Comparison of ENCODE assay signal across 15 mouse cellular contexts in the genomic region with DNA sequence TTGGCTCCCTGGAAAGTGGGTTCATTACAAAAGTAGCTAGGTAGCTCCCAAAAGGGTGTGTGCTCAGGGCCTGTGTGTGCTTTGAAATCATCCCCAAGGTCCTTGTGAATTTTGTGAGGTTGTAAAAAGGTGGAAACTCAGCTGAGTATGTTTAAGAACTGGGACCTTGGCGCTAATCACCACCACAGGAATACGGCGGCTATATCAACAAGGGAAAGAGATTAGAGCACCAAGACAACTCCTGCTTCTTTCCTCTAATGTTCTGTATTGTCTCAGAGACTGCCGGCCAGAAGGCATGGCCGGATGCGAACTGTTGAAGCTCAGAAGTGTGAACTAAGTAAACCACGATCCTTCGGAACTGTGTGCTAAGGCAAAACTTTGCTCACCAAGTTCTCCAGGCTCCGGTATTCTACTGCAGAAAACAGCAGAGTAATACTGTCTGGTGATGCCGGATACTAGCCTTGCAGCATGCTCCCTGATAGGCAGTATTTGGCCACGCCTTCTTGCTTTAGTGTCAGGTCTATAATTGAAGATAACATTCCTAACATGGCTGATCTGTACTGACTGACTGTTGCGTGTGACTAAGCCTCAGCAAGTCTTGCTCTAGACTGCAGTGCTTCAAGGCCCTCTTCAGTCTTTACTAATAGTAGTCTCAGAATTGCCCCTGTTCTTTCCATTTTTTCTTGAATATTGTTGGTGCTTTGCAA. TPM values are rescaled to one million over a fixed set of nuclear protein-coding genes. Genes with fewer than 3 reads are reported as not detected.
A peak's percentile ranks its signal among the peaks of the same experiment; 100 is the strongest.
DNase-seq lines count a peak whose midpoint lies in the region; ATAC-seq and TF ChIP-seq lines count a peak whose summit lies in the region.
"Had no signal": no experiment of that assay in that cellular context is flagged by ENCODE, and none has a peak within 500 bp of the region (broad histone marks: within the 10 kb centered on the region; RNA-seq: fewer than 3 reads in every experiment).

No protein-coding gene starts in this region.

- no peak for DNase-seq in heart, postnatal 36 days
- peak; percentile 82 for DNase-seq in MEL (ENCODE audit: low read depth, low spot score)
- DNase-seq in liver, embryonic 14.5 days (ENCODE audit: low read depth in 3 of 3, low spot score in 3 of 3) = peak; percentile 81 to 85 (median 82)
- DNase-seq in midbrain, embryonic 10.5 days (ENCODE audit: low spot score) = no peak
- DNase-seq in gastrocnemius, adult 8-10 months (ENCODE audit: low spot score in 2 of 2) = no peak
- no peak for DNase-seq in layer of hippocampus, adult 9-10 months (ENCODE audit: low spot score)
- DNase-seq: B cell, adult 2 months; gastrocnemius, postnatal 14 days; kidney, postnatal 14 days; thymus, postnatal 25 days had no signal

- 0 out of 2 replicates have a peak overlapping the region, but pooled peaks have one; percentile 21 for H3K9ac ChIP-seq in heart, embryonic 13.5 days
- H3K9ac ChIP-seq in MEL (ENCODE audit: control insufficient read depth, low read depth, low read length, poor library complexity, severe bottlenecking) = no peak overlapping the region
- H3K9ac ChIP-seq in liver, embryonic 14.5 days (replicated peaks) = peak overlapping the region; percentile 51
- H3K9ac ChIP-seq: hindbrain, embryonic 15.5 days; midbrain, embryonic 12.5 days; neural tube, embryonic 12.5 days had no signal

- no peaks in the 10 kb centered on the region for H3K9me3 ChIP-seq in heart, embryonic 13.5 days
- no peaks in the 10 kb centered on the region for H3K9me3 ChIP-seq in MEL (replicated peaks; ENCODE audit: insufficient read depth, low read length)
- H3K9me3 ChIP-seq in liver, embryonic 14.5 days (ENCODE audit: control insufficient read depth, low read length) = no peaks in the 10 kb centered on the region
- no peaks in the 10 kb centered on the region for H3K9me3 ChIP-seq in midbrain, embryonic 10.5 days (replicated peaks)
- H3K9me3 ChIP-seq: hindbrain, embryonic 15.5 days; midbrain, embryonic 12.5 days; neural tube, embryonic 12.5 days had no signal

- no peak for TF ChIP-seq CTCF in MEL (IDR thresholded peaks at IDR 0.05 in 2 of 3, conservative IDR thresholded peaks at IDR 0.05 in 1 of 3; ENCODE audit: control insufficient read depth in 1 of 3, insufficient read depth in 1 of 3, low read depth in 2 of 3, low read length in 3 of 3, poor library complexity in 1 of 3, severe bottlenecking in 1 of 3)
- no peak for TF ChIP-seq CTCF in liver, embryonic 14.5 days (IDR thresholded peaks at IDR 0.05; ENCODE audit: low read depth)

- peaks cover 73% of the 10 kb centered on the region for H3K79me2 ChIP-seq in MEL (ENCODE audit: control insufficient read depth, insufficient read depth, low read length, poor library complexity)

- 0 out of 2 replicates have a peak, but pooled peaks cover 3% of the 10 kb centered on the region for H3K36me3 ChIP-seq in heart, embryonic 13.5 days
- H3K36me3 ChIP-seq in MEL (ENCODE audit: control insufficient read depth in 1 of 2, insufficient read depth in 2 of 2, low read length in 2 of 2) = peaks cover 35 to 36% of the 10 kb centered on the region in 2 experiments
- no peaks in the 10 kb centered on the region; the same call in 1 of the 2 replicates for H3K36me3 ChIP-seq in liver, embryonic 14.5 days (replicated peaks; ENCODE audit: control insufficient read depth, insufficient read depth, low read depth)
- peaks cover 23% of the 10 kb centered on the region for H3K36me3 ChIP-seq in midbrain, embryonic 10.5 days
- H3K36me3 ChIP-seq: hindbrain, embryonic 15.5 days had no signal

- peak overlapping the region; percentile 46 for H3K27ac ChIP-seq in heart, embryonic 13.5 days (replicated peaks)
- peak overlapping the region; percentile 26; the same call in 1 of the 2 replicates for H3K27ac ChIP-seq in MEL (ENCODE audit: control insufficient read depth, low read depth, low read length)
- peak overlapping the region; percentile 98 for H3K27ac ChIP-seq in liver, embryonic 14.5 days
- H3K27ac ChIP-seq in midbrain, embryonic 10.5 days (replicated peaks) = no peak overlapping the region
- H3K27ac ChIP-seq: hindbrain, embryonic 15.5 days; midbrain, embryonic 12.5 days; neural tube, embryonic 12.5 days had no signal

- H3K4me3 ChIP-seq in heart, embryonic 13.5 days = 0 out of 2 replicates have a peak overlapping the region, but pooled peaks have one; percentile 15
- H3K4me3 ChIP-seq in MEL (ENCODE audit: control insufficient read depth in 1 of 2, insufficient read depth in 1 of 2, low read depth in 2 of 2, low read length in 2 of 2) = 0 out of 4 replicates have a peak overlapping the region, but pooled peaks of 1 of the 2 experiments have one; percentile 3
- peak overlapping the region; percentile 42 to 53 for H3K4me3 ChIP-seq in liver, embryonic 14.5 days (ENCODE audit: insufficient read depth in 1 of 2, low read depth in 2 of 2, low read length in 2 of 2)
- no peak overlapping the region for H3K4me3 ChIP-seq in midbrain, embryonic 10.5 days
- H3K4me3 ChIP-seq: hindbrain, embryonic 15.5 days; midbrain, embryonic 12.5 days; neural tube, embryonic 12.5 days had no signal

- TF ChIP-seq POLR2A in MEL (IDR thresholded peaks at IDR 0.05; ENCODE audit: control insufficient read depth in 1 of 2, insufficient read depth in 1 of 2, low read depth in 1 of 2, low read length in 2 of 2, poor library complexity in 1 of 2) = no peak

- ATAC-seq in heart, embryonic 13.5 days (ENCODE audit: extremely low read depth, insufficient number of reproducible peaks, low FRiP score, low TSS enrichment) = no peak; the same call in 1 of the 2 replicates
- ATAC-seq in erythroblast, adult 5-6 weeks (replicated peaks; ENCODE audit: low FRiP score, poor library complexity, severe bottlenecking) = peak; percentile 98
- ATAC-seq in liver, embryonic 14.5 days (ENCODE audit: insufficient read depth) = peak; percentile 96

- intact Hi-C loops in heart, postnatal 36 days (cut with DNase I) = no loop called here

- H3K4me1 ChIP-seq in heart, embryonic 13.5 days = peaks cover 48% of the 10 kb centered on the region
- peaks cover 24 to 31% of the 10 kb centered on the region in 2 experiments for H3K4me1 ChIP-seq in MEL (ENCODE audit: control insufficient read depth in 1 of 2, insufficient read depth in 2 of 2, low read length in 2 of 2)
- peaks cover 54 to 58% of the 10 kb centered on the region in 2 experiments for H3K4me1 ChIP-seq in liver, embryonic 14.5 days (replicated peaks; ENCODE audit: control insufficient read depth in 2 of 2, insufficient read depth in 2 of 2, low read length in 1 of 2)
- H3K4me1 ChIP-seq in midbrain, embryonic 10.5 days = peaks cover 13% of the 10 kb centered on the region; the same call in 1 of the 2 replicates
- H3K4me1 ChIP-seq: hindbrain, embryonic 15.5 days; midbrain, embryonic 12.5 days; neural tube, embryonic 12.5 days had no signal

- TF ChIP-seq EP300 in MEL (IDR thresholded peaks at IDR 0.05; ENCODE audit: low read depth in 1 of 2, low read length in 2 of 2) = peak in 1 of 2 experiments; percentile 41; a peak in 1 of 4 replicates
- peak; percentile 77 for TF ChIP-seq EP300 in liver, embryonic 14.5 days (IDR thresholded peaks at IDR 0.05; ENCODE audit: low read depth)

- TF ChIP-seq RAD21 in MEL (IDR thresholded peaks at IDR 0.05; ENCODE audit: low read depth, low read length) = no peak

- H3K27me3 ChIP-seq in heart, embryonic 13.5 days (replicated peaks) = no peaks in the 10 kb centered on the region
- H3K27me3 ChIP-seq in MEL (ENCODE audit: control insufficient read depth in 1 of 2, insufficient read depth in 2 of 2, low read length in 2 of 2) = no peaks in the 10 kb centered on the region
- no peaks in the 10 kb centered on the region for H3K27me3 ChIP-seq in liver, embryonic 14.5 days (ENCODE audit: control insufficient read depth, insufficient read depth, low read length)
- H3K27me3 ChIP-seq in midbrain, embryonic 10.5 days (ENCODE audit: low read depth, poor library complexity, severe bottlenecking) = no peaks in the 10 kb centered on the region
- H3K27me3 ChIP-seq: hindbrain, embryonic 15.5 days; midbrain, embryonic 12.5 days; neural tube, embryonic 12.5 days had no signal

- H3K4me2 ChIP-seq in heart, embryonic 13.5 days = peak overlapping the region; percentile 43
- H3K4me2 ChIP-seq in liver, embryonic 14.5 days (ENCODE audit: low read depth) = peak overlapping the region; percentile 59
- H3K4me2 ChIP-seq: hindbrain, embryonic 15.5 days; midbrain, embryonic 12.5 days; neural tube, embryonic 12.5 days had no signal

- 28% methylated on average over 12 of the region's 12 CpGs for WGBS in heart, embryonic 13.5 days
- WGBS in liver, embryonic 14.5 days (ENCODE audit: insufficient replicate concordance) = 27% methylated on average over 12 of the region's 12 CpGs
- 93% methylated on average over 12 of the region's 12 CpGs for WGBS in midbrain, embryonic 10.5 days

TF ChIP-seq in MEL, 35 proteins besides CTCF, POLR2A, EP300 and RAD21 (continues in another document):
- no peak for TF ChIP-seq CHD1 (IDR thresholded peaks at IDR 0.05; ENCODE audit: low read depth, low read length)

RNA-seq across cellular contexts. Expression of a gene that starts 19.5 kb away (rescaled TPM):
- polyA plus RNA-seq in heart, embryonic 13.5 days (2015; fragmentation: Nextera tagmentation; extraction: Ambion mirVana) = 10.5 and 10.7 TPM in 2 replicates
- 10 to 100 TPM; 14.6 to 18.0 TPM for total RNA-seq in heart, postnatal 36 days (2021)
- total RNA-seq in MEL (2012; rRNA removed) = 151 and 154 TPM in 2 replicates
- 100 to 1,000 TPM; 139 to 745 TPM for polyA plus RNA-seq in MEL (2012; ENCODE audit: insufficient read depth in 1 of 2, insufficient read length in 2 of 2, low read depth in 1 of 2, low replicate concordance in 2 of 2, missing spikeins in 1 of 2)
- total RNA-seq in erythroblast, adult 5-6 weeks (2015; ENCODE audit: low replicate concordance) = 39.6 and 51.6 TPM in 2 replicates
- total RNA-seq in erythroblast, adult 5-6 weeks (2017; ENCODE audit: low replicate concordance) = 50.6 and 66.1 TPM in 2 replicates
- polyA plus RNA-seq in liver, embryonic 14.5 days (2012; rRNA removed) = 36.6 and 42.5 TPM in 2 replicates
- 25.8 and 28.5 TPM in 2 replicates for polyA plus RNA-seq in liver, embryonic 14.5 days (2014; fragmentation: Nextera tagmentation; extraction: Ambion mirVana)
- 22.4 and 24.2 TPM in 2 replicates for polyA plus RNA-seq in midbrain, embryonic 10.5 days (2016; fragmentation: Nextera tagmentation; extraction: Ambion mirVana)
- 10 to 100 TPM; 13.6 to 18.5 (median 16.0) TPM for total RNA-seq in gastrocnemius, adult 8-10 months (2022)

RNA-seq across cellular contexts. Expression of a gene that starts 29.2 kb away (rescaled TPM):
- 35.0 and 39.3 TPM in 2 replicates for polyA plus RNA-seq in heart, embryonic 13.5 days (2015; fragmentation: Nextera tagmentation; extraction: Ambion mirVana)
- 10 to 100 TPM; 40.4 to 41.6 TPM for total RNA-seq in heart, postnatal 36 days (2021)
- 52.5 and 57.3 TPM in 2 replicates for total RNA-seq in MEL (2012; rRNA removed)
- 10 to 100 TPM; 44.9 to 70.1 TPM for polyA plus RNA-seq in MEL (2012; ENCODE audit: insufficient read depth in 1 of 2, insufficient read length in 2 of 2, low read depth in 1 of 2, low replicate concordance in 2 of 2, missing spikeins in 1 of 2)
- total RNA-seq in erythroblast, adult 5-6 weeks (2015; ENCODE audit: low replicate concordance) = 9.0 and 13.6 TPM in 2 replicates
- 25.9 and 26.5 TPM in 2 replicates for total RNA-seq in erythroblast, adult 5-6 weeks (2017; ENCODE audit: low replicate concordance)
- 8.3 and 13.2 TPM in 2 replicates for polyA plus RNA-seq in liver, embryonic 14.5 days (2012; rRNA removed)
- 18.9 and 19.4 TPM in 2 replicates for polyA plus RNA-seq in liver, embryonic 14.5 days (2014; fragmentation: Nextera tagmentation; extraction: Ambion mirVana)
- 24.2 and 25.1 TPM in 2 replicates for polyA plus RNA-seq in midbrain, embryonic 10.5 days (2016; fragmentation: Nextera tagmentation; extraction: Ambion mirVana)
- total RNA-seq in gastrocnemius, adult 8-10 months (2022) = 10 to 100 TPM; 40.3 to 46.6 (median 42.4) TPM

Comparison
In these comparisons a context has a peak if more than half of its experiments do, and no peak if none do; other contexts are left out.
1. DNase-seq: peak in MEL (single experiment) and liver, embryonic 14.5 days (3 of 3); none in heart, postnatal 36 days (0 of 2), midbrain, embryonic 10.5 days (single experiment), gastrocnemius, adult 8-10 months (0 of 2) and layer of hippocampus, adult 9-10 months (single experiment).